Mouse (Mus musculus): ENCODE results near the gene Meiob. TPM values are rescaled to one million over a fixed set of nuclear protein-coding genes. Genes with fewer than 3 reads are reported as not detected.

Meiob gene
- total and polyA plus RNA-seq, 3 experiments, result 0.14 to 0.18 TPM; not detected in 1

- no peaks in the 10 kb centered on the region for H3K79me2 ChIP-seq (replicated peaks; ENCODE audit: control insufficient read depth, insufficient read depth, low read length)
- no peaks in the 10 kb centered on the region for H3K4me1 ChIP-seq (ENCODE audit: control insufficient read depth, insufficient read depth, low read length)
- no peak within 1 kb of the TSS for H3K4me3 ChIP-seq
- DNase-seq, result no peak
- TF ChIP-seq CTCF (IDR thresholded peaks at IDR 0.05), result no peak
- TF ChIP-seq POLR2A (IDR thresholded peaks at IDR 0.05; ENCODE audit: insufficient read depth, low read depth, low read length), result no peak
- TF ChIP-seq EP300 (IDR thresholded peaks at IDR 0.05; ENCODE audit: insufficient read depth, low read depth, low read length), result no peak
- no peaks in the 10 kb centered on the region for H3K27me3 ChIP-seq (ENCODE audit: control insufficient read depth, insufficient read depth, low read length)
- no peaks in the 10 kb centered on the region for H3K36me3 ChIP-seq (ENCODE audit: control insufficient read depth, insufficient read depth, low read length)
- H3K27ac ChIP-seq, result no peak within 1 kb of the TSS
- 89% methylated on average over 8 of the region's 8 CpGs for WGBS
- intact Hi-C loops (cut with DNase I), result no loop called here
- H3K9ac ChIP-seq (ENCODE audit: low read depth, low read length), result no peak within 1 kb of the TSS
Measured at GRCm38 (mm10) chr17:24865776-24866175, 61.7 kb downstream of the Meiob start, which contains the start of gene Igfals. Igfals (plus strand) TSS chr17:24865997.

GRCm38 (mm10) chr17:24867914-24868313 is 63.8 kb downstream of the Meiob start:
- Histone ChIP-seq H3K4me3 (no peak overlapping the region), H3K4me1 (ENCODE audit: control insufficient read depth, insufficient read depth, low read length) (no peaks in the 10 kb centered on the region), H3K79me2 (replicated peaks; ENCODE audit: control insufficient read depth, insufficient read depth, low read length) (no peaks in the 10 kb centered on the region), H3K27ac (no peak overlapping the region), H3K36me3 (ENCODE audit: control insufficient read depth, insufficient read depth, low read length) (no peaks in the 10 kb centered on the region), H3K27me3 (ENCODE audit: control insufficient read depth, insufficient read depth, low read length) (no peaks in the 10 kb centered on the region), H3K9ac (ENCODE audit: low read depth, low read length) (no peak overlapping the region)
- TF ChIP-seq POLR2A (IDR thresholded peaks at IDR 0.05; ENCODE audit: insufficient read depth, low read depth, low read length) (no peak), CTCF (IDR thresholded peaks at IDR 0.05) (no peak), EP300 (IDR thresholded peaks at IDR 0.05; ENCODE audit: insufficient read depth, low read depth, low read length) (no peak)
- DNase-seq, result no peak
- WGBS, result 90% methylated on average over 10 of the region's 10 CpGs
- intact Hi-C loops (cut with DNase I), result no loop called here

- WGBS, result 53% methylated on average over 4 of the region's 4 CpGs
- Histone ChIP-seq H3K9ac (ENCODE audit: low read depth, low read length) (no peak overlapping the region), H3K36me3 (ENCODE audit: control insufficient read depth, insufficient read depth, low read length) (no peaks in the 10 kb centered on the region), H3K4me3 (no peak overlapping the region), H3K27ac (no peak overlapping the region), H3K4me1 (ENCODE audit: control insufficient read depth, insufficient read depth, low read length) (no peaks in the 10 kb centered on the region; the same call in 1 of the 2 replicates), H3K79me2 (replicated peaks; ENCODE audit: control insufficient read depth, insufficient read depth, low read length) (no peaks in the 10 kb centered on the region), H3K27me3 (ENCODE audit: control insufficient read depth, insufficient read depth, low read length) (no peaks in the 10 kb centered on the region)
- DNase-seq, result no peak
- TF ChIP-seq POLR2A (IDR thresholded peaks at IDR 0.05; ENCODE audit: insufficient read depth, low read depth, low read length) (no peak), CTCF (IDR thresholded peaks at IDR 0.05) (no peak), EP300 (IDR thresholded peaks at IDR 0.05; ENCODE audit: insufficient read depth, low read depth, low read length) (no peak)
- intact Hi-C loops (cut with DNase I), result no loop called here
Measured at GRCm38 (mm10) chr17:24873695-24874404, 69.8 kb downstream of the Meiob start.

DNA sequence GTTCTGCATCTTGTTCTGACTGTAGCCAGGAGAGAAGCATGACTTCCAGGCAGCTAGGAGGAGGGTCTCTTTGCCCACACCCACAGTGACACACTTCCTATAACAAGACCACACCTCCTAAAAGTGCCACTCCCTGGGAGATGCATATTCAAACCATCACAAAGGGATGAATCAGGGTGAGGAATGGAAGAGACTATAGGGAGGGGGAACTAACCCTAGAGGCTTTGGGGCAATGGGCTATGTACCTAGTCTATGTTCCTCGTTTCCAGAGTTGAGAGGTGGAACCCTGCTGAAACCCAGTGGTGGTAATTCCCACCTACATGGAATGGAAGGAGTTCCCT is 70.3 kb downstream of the Meiob start:
- 42% methylated on average over 1 of the region's 1 CpGs for WGBS

DNA sequence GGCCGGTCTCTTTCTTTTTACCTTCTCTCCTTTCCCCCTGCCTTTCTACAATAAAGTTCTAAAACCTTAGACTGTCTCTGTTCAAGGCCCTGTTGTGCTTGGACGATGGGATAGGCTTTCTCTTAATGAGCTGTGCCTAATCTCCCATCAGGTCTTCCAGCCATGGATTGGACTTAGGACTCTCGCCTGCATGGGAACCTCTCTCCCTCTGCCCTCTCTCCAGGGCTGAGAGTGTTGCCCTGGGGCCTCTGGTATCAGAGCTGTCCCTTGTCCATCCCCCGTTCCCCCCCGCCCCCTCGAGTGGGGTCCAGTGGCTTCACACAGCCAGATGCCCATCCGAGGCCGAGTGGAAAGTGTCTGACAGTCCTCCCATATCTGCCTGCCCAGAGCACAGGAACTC is 70.9 kb downstream of the Meiob start:
- no peak overlapping the region for H3K9ac ChIP-seq (ENCODE audit: low read depth, low read length)
- WGBS, result 71% methylated on average over 8 of the region's 8 CpGs
- no peaks in the 10 kb centered on the region; the same call in 1 of the 2 replicates for H3K4me1 ChIP-seq (ENCODE audit: control insufficient read depth, insufficient read depth, low read length)
- H3K4me3 ChIP-seq, result no peak overlapping the region
- DNase-seq, result no peak
- intact Hi-C loops (cut with DNase I), result no loop called here
- H3K79me2 ChIP-seq (replicated peaks; ENCODE audit: control insufficient read depth, insufficient read depth, low read length), result no peaks in the 10 kb centered on the region
- H3K27ac ChIP-seq, result no peak overlapping the region
- no peaks in the 10 kb centered on the region for H3K27me3 ChIP-seq (ENCODE audit: control insufficient read depth, insufficient read depth, low read length)
- no peak for TF ChIP-seq POLR2A (IDR thresholded peaks at IDR 0.05; ENCODE audit: insufficient read depth, low read depth, low read length)
- TF ChIP-seq CTCF (IDR thresholded peaks at IDR 0.05), result no peak
- TF ChIP-seq EP300 (IDR thresholded peaks at IDR 0.05; ENCODE audit: insufficient read depth, low read depth, low read length), result no peak
- H3K36me3 ChIP-seq (ENCODE audit: control insufficient read depth, insufficient read depth, low read length), result no peaks in the 10 kb centered on the region

More for the DNA sequence above, 70.3 kb downstream of the Meiob start:
- Histone ChIP-seq H3K27ac (no peak overlapping the region), H3K4me3 (no peak overlapping the region), H3K4me1 (ENCODE audit: control insufficient read depth, insufficient read depth, low read length) (no peaks in the 10 kb centered on the region; the same call in 1 of the 2 replicates), H3K36me3 (ENCODE audit: control insufficient read depth, insufficient read depth, low read length) (no peaks in the 10 kb centered on the region), H3K9ac (ENCODE audit: low read depth, low read length) (no peak overlapping the region), H3K79me2 (replicated peaks; ENCODE audit: control insufficient read depth, insufficient read depth, low read length) (no peaks in the 10 kb centered on the region), H3K27me3 (ENCODE audit: control insufficient read depth, insufficient read depth, low read length) (no peaks in the 10 kb centered on the region)
- DNase-seq, result no peak
- TF ChIP-seq POLR2A (IDR thresholded peaks at IDR 0.05; ENCODE audit: insufficient read depth, low read depth, low read length) (no peak), CTCF (IDR thresholded peaks at IDR 0.05) (no peak), EP300 (IDR thresholded peaks at IDR 0.05; ENCODE audit: insufficient read depth, low read depth, low read length) (no peak)
- intact Hi-C loops (cut with DNase I), result no loop called here

DNA sequence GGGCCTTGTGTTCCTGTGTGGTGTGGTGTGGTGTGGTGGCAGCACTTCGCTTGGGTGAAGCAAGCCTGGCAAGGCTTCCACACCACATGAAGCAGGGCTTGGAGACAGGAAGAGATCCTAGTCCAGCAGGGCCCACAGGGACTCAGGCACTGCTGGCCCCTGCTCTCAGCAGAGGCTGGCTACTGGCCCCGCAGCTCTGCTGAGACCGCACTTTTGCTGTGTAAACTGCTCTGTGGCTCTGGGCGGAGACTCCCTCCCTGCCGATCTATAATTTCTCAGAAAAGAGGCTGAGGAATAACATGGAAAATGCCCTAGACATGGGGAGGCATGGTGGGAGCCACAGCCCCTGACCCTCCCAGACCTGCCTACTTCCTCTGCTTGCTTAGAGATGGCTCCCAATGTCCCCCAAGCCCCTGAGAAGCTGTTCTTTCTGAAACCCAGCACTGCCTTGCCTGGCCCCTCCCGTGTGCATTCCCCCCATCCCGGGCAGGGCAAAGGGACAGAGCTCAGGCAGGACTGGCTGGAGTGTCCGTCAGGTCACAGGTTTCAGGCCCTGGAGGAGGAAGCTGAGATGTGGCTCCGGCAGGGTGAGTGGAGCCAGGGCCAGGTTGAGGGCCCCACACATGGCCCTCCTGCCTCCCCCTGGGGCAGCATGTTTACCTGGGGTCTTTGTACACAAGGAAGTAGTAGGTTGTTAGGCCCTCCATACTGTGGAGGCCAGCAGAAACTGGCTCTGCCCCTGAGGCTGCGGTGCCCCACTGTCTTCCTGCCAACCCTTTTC is 73.4 kb downstream of the Meiob start:
- TF ChIP-seq EP300 (IDR thresholded peaks at IDR 0.05; ENCODE audit: insufficient read depth, low read depth, low read length), result no peak
- H3K4me1 ChIP-seq (ENCODE audit: control insufficient read depth, insufficient read depth, low read length), result peaks cover 5% of the 10 kb centered on the region
- no peak overlapping the region; the same call in 1 of the 2 replicates for H3K4me3 ChIP-seq
- H3K27ac ChIP-seq, result peak overlapping the region; percentile 80
- no peaks in the 10 kb centered on the region for H3K79me2 ChIP-seq (replicated peaks; ENCODE audit: control insufficient read depth, insufficient read depth, low read length)
- 60% methylated on average over 10 of the region's 10 CpGs for WGBS
- no peak for DNase-seq
- peak overlapping the region; percentile 4; the same call in 1 of the 2 replicates for H3K9ac ChIP-seq (ENCODE audit: low read depth, low read length)
- intact Hi-C loops (cut with DNase I), result no loop called here
- H3K27me3 ChIP-seq (ENCODE audit: control insufficient read depth, insufficient read depth, low read length), result no peaks in the 10 kb centered on the region
- no peaks in the 10 kb centered on the region for H3K36me3 ChIP-seq (ENCODE audit: control insufficient read depth, insufficient read depth, low read length)
